Mouse (Mus musculus): ENCODE data around the gene Mycs. TPM values are rescaled to one million over a fixed set of nuclear protein-coding genes. Genes with fewer than 3 reads are reported as not detected.

Gene Mycs
- polyA plus RNA-seq (2016; fragmentation: Nextera tagmentation; extraction: Ambion mirVana), result not detected in 2 replicates

GRCm38 (mm10) chrX:5469165-5469564 lies at the start of gene Mycs:
TSS of gene Mycs (minus strand) at chrX:5469265.
- ATAC-seq (ENCODE audit: insufficient number of reproducible peaks, low FRiP score), result no peak
- WGBS, result 61% methylated on average over 3 of the region's 3 CpGs
- Histone ChIP-seq H3K27me3 (replicated peaks) (peaks cover 13% of the 10 kb centered on the region), H3K27ac (ENCODE audit: poor library complexity, severe bottlenecking) (no peak within 1 kb of the TSS), H3K36me3 (no peaks in the 10 kb centered on the region), H3K4me3 (peak within 1 kb of the TSS; percentile 26), H3K4me2 (peak within 1 kb of the TSS; percentile 56), H3K4me1 (replicated peaks) (no peaks in the 10 kb centered on the region), H3K9me3 (replicated peaks) (peaks cover 4% of the 10 kb centered on the region; the same call in 1 of the 2 replicates), H3K9ac (no peak within 1 kb of the TSS)

GRCm38 (mm10) chrX:5468022-5468421 lies 1.0 kb downstream of the Mycs start:
- peak overlapping the region; percentile 26 for H3K4me3 ChIP-seq
- H3K27me3 ChIP-seq (replicated peaks), result peaks cover 13% of the 10 kb centered on the region
- no peak overlapping the region for H3K9ac ChIP-seq
- no peak overlapping the region for H3K27ac ChIP-seq (ENCODE audit: poor library complexity, severe bottlenecking)
- peak overlapping the region; percentile 56 for H3K4me2 ChIP-seq
- peaks cover 4% of the 10 kb centered on the region; the same call in 1 of the 2 replicates for H3K9me3 ChIP-seq (replicated peaks)
- WGBS, result 14% methylated on average over 24 of the region's 24 CpGs
- no peaks in the 10 kb centered on the region for H3K4me1 ChIP-seq (replicated peaks)
- H3K36me3 ChIP-seq, result no peaks in the 10 kb centered on the region
- ATAC-seq (ENCODE audit: insufficient number of reproducible peaks, low FRiP score), result no peak

Other genes with a start within 250 kb of the Mycs start
- not detected in 2 replicates for gene Btbd35f7, start 199.8 kb upstream of the Mycs start, polyA plus RNA-seq (2016; fragmentation: Nextera tagmentation; extraction: Ambion mirVana)

All from heart, embryonic 12.5 days (tissue).